ENCODE assay signal across 11 mouse cellular contexts in the genomic region with DNA sequence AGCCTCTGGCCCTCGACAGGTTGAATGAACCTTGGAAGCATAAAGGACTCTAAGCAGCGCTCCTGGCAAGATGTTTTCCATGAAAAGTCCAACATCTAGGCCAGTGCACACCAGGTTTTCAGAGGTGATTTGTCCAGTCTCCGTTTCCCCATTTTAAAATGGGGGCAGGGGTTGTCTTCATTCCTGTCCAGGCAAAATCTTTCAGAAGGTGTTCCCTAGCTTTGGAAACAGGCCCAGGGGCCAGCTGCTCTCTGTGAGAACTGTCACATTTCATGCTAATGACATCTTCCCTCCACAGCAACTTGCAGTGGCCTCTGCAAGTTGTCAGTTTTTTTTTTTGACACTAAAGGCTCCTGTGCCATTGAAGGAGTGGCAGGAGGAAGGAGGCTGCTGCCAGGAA.
DNase-seq lines count a peak whose midpoint lies in the region; ATAC-seq lines count a peak whose summit lies in the region.
"Had no signal": no experiment of that assay in that cellular context is flagged by ENCODE, and none has a peak within 500 bp of the region (broad histone marks: within the 10 kb centered on the region; RNA-seq: fewer than 3 reads in every experiment).

No protein-coding gene starts in this region.

- H3K9ac ChIP-seq in hindbrain, embryonic 11.5 days (ENCODE audit: low read depth, low read length), result no peak overlapping the region
- peak overlapping the region; percentile 23; the same call in 1 of the 2 replicates for H3K9ac ChIP-seq in forebrain, embryonic 13.5 days
- no peak overlapping the region for H3K9ac ChIP-seq in midbrain, embryonic 15.5 days
- H3K9ac ChIP-seq: embryonic facial prominence, embryonic 15.5 days; liver, embryonic 14.5 days had no signal

- DNase-seq in hindbrain, embryonic 10.5 days (ENCODE audit: low spot score), result no peak
- no peak for DNase-seq in hindbrain, embryonic 11.5 days (ENCODE audit: low spot score)
- peak; percentile 70 for DNase-seq in cerebellum, adult 9-10 months
- no peak for DNase-seq in adrenal gland, postnatal 25 days
- no peak for DNase-seq in adrenal gland, postnatal 4 days (ENCODE audit: low spot score in 2 of 2)
- DNase-seq in adipocyte (ENCODE audit: low spot score), result no peak
- DNase-seq: kidney, adult 2 months had no signal

- H3K9me3 ChIP-seq in hindbrain, embryonic 10.5 days, result no peaks in the 10 kb centered on the region
- no peaks in the 10 kb centered on the region for H3K9me3 ChIP-seq in hindbrain, embryonic 11.5 days (ENCODE audit: control insufficient read depth, low read length)
- no peaks in the 10 kb centered on the region for H3K9me3 ChIP-seq in forebrain, embryonic 13.5 days (replicated peaks)
- no peaks in the 10 kb centered on the region for H3K9me3 ChIP-seq in midbrain, embryonic 15.5 days
- H3K9me3 ChIP-seq: embryonic facial prominence, embryonic 15.5 days had no signal

- no peak for ATAC-seq in hindbrain, embryonic 11.5 days (ENCODE audit: low FRiP score)
- ATAC-seq in forebrain, embryonic 13.5 days, result no peak
- ATAC-seq in midbrain, embryonic 15.5 days (replicated peaks), result no peak

- no peaks in the 10 kb centered on the region for H3K36me3 ChIP-seq in hindbrain, embryonic 10.5 days
- H3K36me3 ChIP-seq in hindbrain, embryonic 11.5 days (ENCODE audit: control insufficient read depth, insufficient read depth, low read length), result no peaks in the 10 kb centered on the region
- H3K36me3 ChIP-seq in forebrain, embryonic 13.5 days (ENCODE audit: poor library complexity, severe bottlenecking), result no peaks in the 10 kb centered on the region
- H3K36me3 ChIP-seq in midbrain, embryonic 15.5 days (replicated peaks), result no peaks in the 10 kb centered on the region
- H3K36me3 ChIP-seq: embryonic facial prominence, embryonic 15.5 days had no signal

- no peak overlapping the region for H3K4me2 ChIP-seq in hindbrain, embryonic 11.5 days (replicated peaks; ENCODE audit: low read depth, low read length)
- H3K4me2 ChIP-seq in forebrain, embryonic 13.5 days, result peak overlapping the region; percentile 64
- H3K4me2 ChIP-seq in midbrain, embryonic 15.5 days, result peak overlapping the region; percentile 67
- H3K4me2 ChIP-seq: embryonic facial prominence, embryonic 15.5 days had no signal

- peak overlapping the region; percentile 56 for H3K27ac ChIP-seq in hindbrain, embryonic 10.5 days
- no peak overlapping the region for H3K27ac ChIP-seq in hindbrain, embryonic 11.5 days (ENCODE audit: low read depth, low read length)
- no peak overlapping the region for H3K27ac ChIP-seq in forebrain, embryonic 13.5 days
- H3K27ac ChIP-seq in midbrain, embryonic 15.5 days, result peak overlapping the region; percentile 4; the same call in 1 of the 2 replicates
- H3K27ac ChIP-seq: embryonic facial prominence, embryonic 15.5 days; liver, embryonic 14.5 days had no signal

- peaks cover 56% of the 10 kb centered on the region for H3K4me1 ChIP-seq in hindbrain, embryonic 10.5 days (replicated peaks)
- peaks cover 11% of the 10 kb centered on the region for H3K4me1 ChIP-seq in hindbrain, embryonic 11.5 days (replicated peaks; ENCODE audit: control insufficient read depth, insufficient read depth, low read length)
- H3K4me1 ChIP-seq in forebrain, embryonic 13.5 days, result peaks cover 54% of the 10 kb centered on the region
- peaks cover 58% of the 10 kb centered on the region for H3K4me1 ChIP-seq in midbrain, embryonic 15.5 days

- 68% methylated on average over 3 of the region's 3 CpGs for WGBS in hindbrain, embryonic 10.5 days
- 66% methylated on average over 3 of the region's 3 CpGs for WGBS in hindbrain, embryonic 11.5 days
- 46% methylated on average over 3 of the region's 3 CpGs for WGBS in forebrain, embryonic 13.5 days
- 55% methylated on average over 3 of the region's 3 CpGs for WGBS in midbrain, embryonic 15.5 days

- H3K4me3 ChIP-seq in hindbrain, embryonic 10.5 days, result 0 out of 2 replicates have a peak overlapping the region, but pooled peaks have one; percentile 2
- no peak overlapping the region for H3K4me3 ChIP-seq in hindbrain, embryonic 11.5 days (ENCODE audit: low read depth, low read length)
- H3K4me3 ChIP-seq in forebrain, embryonic 13.5 days, result no peak overlapping the region
- H3K4me3 ChIP-seq in midbrain, embryonic 15.5 days, result peak overlapping the region; percentile 46
- H3K4me3 ChIP-seq: embryonic facial prominence, embryonic 15.5 days had no signal

- H3K27me3 ChIP-seq in hindbrain, embryonic 10.5 days (ENCODE audit: insufficient read depth, poor library complexity, severe bottlenecking), result peaks cover 21% of the 10 kb centered on the region
- no peaks in the 10 kb centered on the region for H3K27me3 ChIP-seq in hindbrain, embryonic 11.5 days (ENCODE audit: control insufficient read depth, insufficient read depth, low read length)
- H3K27me3 ChIP-seq in forebrain, embryonic 13.5 days, result no peaks in the 10 kb centered on the region
- H3K27me3 ChIP-seq in midbrain, embryonic 15.5 days (replicated peaks), result no peaks in the 10 kb centered on the region
- H3K27me3 ChIP-seq: embryonic facial prominence, embryonic 15.5 days had no signal

Comparison
In these comparisons a context has a peak if more than half of its experiments do, and no peak if none do; other contexts are left out.
1. H3K27ac ChIP-seq: peak in hindbrain, embryonic 10.5 days (single experiment) and midbrain, embryonic 15.5 days (single experiment); none in hindbrain, embryonic 11.5 days (single experiment) and forebrain, embryonic 13.5 days (single experiment).
2. H3K4me3 ChIP-seq: peak in hindbrain, embryonic 10.5 days (single experiment) and midbrain, embryonic 15.5 days (single experiment); none in hindbrain, embryonic 11.5 days (single experiment) and forebrain, embryonic 13.5 days (single experiment).